Mouse (Mus musculus) cerebellum, postnatal 36 days (tissue): ENCODE measurements at regions not wholly inside any gene's neighbourhood (a gene's known extent, or its start where the extent isn't known, plus 50 kb on each side); places are given as distances from the start of the nearest gene placed in this dataset.
A peak's percentile ranks its signal among the peaks of the same experiment; 100 is the strongest.

Source experiments
- DNase-seq, 2 experiments: peaks; one replicate each; pipeline ENCODE4 v3.0.0; 2021 to 2022; ENCODE audit warnings: mixed read lengths in 2 of 2

GRCm38 (mm10) chr16:87783561-87784304 lies 85.0 kb downstream of the Bach1 start:
- DNase-seq = no peak

GRCm38 (mm10) chr16:87784405-87784994 lies 85.8 kb downstream of the Bach1 start:
- DNase-seq = no peak

GRCm38 (mm10) chr16:87789539-87789938 lies 90.8 kb downstream of the Bach1 start:
- no peak for DNase-seq

GRCm38 (mm10) chr16:87789957-87790356 lies 91.2 kb downstream of the Bach1 start:
- DNase-seq = no peak

- DNase-seq = peak; percentile 56 to 58
Measured at GRCm38 (mm10) chr16:87796514-87797248, 97.9 kb downstream of the Bach1 start.

- DNase-seq = no peak
Measured at GRCm38 (mm10) chr16:87802317-87802716, 103.6 kb downstream of the Bach1 start.

- no peak for DNase-seq
Measured at GRCm38 (mm10) chr16:87817590-87817989, 118.8 kb downstream of the Bach1 start.

- no peak for DNase-seq
Measured at GRCm38 (mm10) chr16:87834296-87834695, 135.6 kb downstream of the Bach1 start.

- peak; percentile 67 to 69 for DNase-seq
Measured at GRCm38 (mm10) chr16:87840949-87841546, 142.3 kb downstream of the Bach1 start.
